Mouse (Mus musculus) C3H10T1/2 (cell line): ENCODE data around the gene Rnf169. TPM values are rescaled to one million over a fixed set of nuclear protein-coding genes. Genes with fewer than 3 reads are reported as not detected.

ENCODE experiments used
- polyA plus RNA-seq, 2 experiments: library from polyadenylated mRNA; unstranded; fragments of >200 nt; fragmentation: generic; extraction: Trizol; gene quantifications; one replicate each; pipeline ENCODE4 v1.2.1; 2012; ENCODE audit warnings: missing spikeins in 2 of 2

The Rnf169 gene
- 1 to 10 TPM in 1 of 2 experiments, under 1 TPM in 1; 0.75 to 5.1 TPM for polyA plus RNA-seq

GRCm38 (mm10) chr7:99980132-99980591 is at the start of gene Rnf169:
Rnf169 (minus strand) TSS chr7:99980448.

GRCm38 (mm10) chr7:100005790-100006189 is 25.5 kb upstream of the Rnf169 start, which contains the start of gene Chrdl2:
Chrdl2 (plus strand) TSS chr7:100006172.

Other genes with a start within 250 kb of the Rnf169 start
- not detected for gene Olfr521, start 216.9 kb downstream of the Rnf169 start, polyA plus RNA-seq
- gene Neu3, start 152.0 kb downstream of the Rnf169 start, polyA plus RNA-seq: 1 to 10 TPM in 1 of 2 experiments, under 1 TPM in 1; 0.23 to 1.1 TPM
- under 1 TPM; 0.20 to 0.59 TPM for gene Xrra1, start 121.3 kb downstream of the Rnf169 start, polyA plus RNA-seq
- 10 to 100 TPM; 39.3 to 90.9 TPM for gene Spcs2, start 117.0 kb downstream of the Rnf169 start, polyA plus RNA-seq
- gene Chrdl2, start 25.7 kb upstream of the Rnf169 start, polyA plus RNA-seq: not detected
- gene Pold3, start 141.1 kb upstream of the Rnf169 start, polyA plus RNA-seq: 1 to 10 TPM; 4.1 to 7.6 TPM
- gene Lipt2, start 178.8 kb upstream of the Rnf169 start, polyA plus RNA-seq: 1 to 10 TPM; 5.2 to 5.5 TPM
- gene Kcne3, start 196.1 kb upstream of the Rnf169 start, polyA plus RNA-seq: not detected
- under 1 TPM; 0.21 to 0.44 TPM for gene Pgm2l1, start 246.9 kb upstream of the Rnf169 start, polyA plus RNA-seq